Mouse (Mus musculus): ENCODE data around the gene Tdgf1. TPM values are rescaled to one million over a fixed set of nuclear protein-coding genes. Genes with fewer than 3 reads are reported as not detected.

The Tdgf1 gene
- total and polyA plus RNA-seq, 3 experiments: not detected

DNA sequence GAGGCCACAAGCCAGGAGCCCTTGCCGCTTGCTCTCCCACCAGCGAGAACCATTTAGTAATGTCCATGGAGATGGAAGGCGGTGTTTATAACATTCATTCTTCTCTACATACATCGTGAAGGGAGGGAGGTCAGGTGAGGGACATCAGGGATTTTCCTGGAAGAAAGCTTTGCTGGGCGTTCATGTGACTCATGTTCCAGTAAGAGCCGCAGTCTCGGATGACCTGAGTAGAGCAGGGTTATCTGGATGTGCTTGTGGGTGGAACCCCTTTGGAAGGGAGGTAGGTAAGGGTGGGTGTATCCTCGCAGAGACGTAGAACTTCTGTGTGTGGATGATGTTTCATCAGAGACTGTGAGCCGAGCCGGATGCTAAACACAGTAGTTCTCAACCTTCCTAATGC, 5.4 kb upstream of the Tdgf1 start, which contains the start of gene Lrrc2:
Gene Lrrc2, plus strand, starts transcription at position 149 of the 400 bp plus-strand sequence.
- Histone ChIP-seq H3K9ac (ENCODE audit: control insufficient read depth, low read depth, low read length, poor library complexity, severe bottlenecking) (no peak within 1 kb of the TSS), H3K27ac (ENCODE audit: control insufficient read depth, low read depth, low read length) (no peak within 1 kb of the TSS), H3K27me3 (ENCODE audit: control insufficient read depth in 1 of 2, insufficient read depth in 2 of 2, low read length in 2 of 2) (no peaks in the 10 kb centered on the region), H3K4me1 (ENCODE audit: control insufficient read depth in 1 of 2, insufficient read depth in 2 of 2, low read length in 2 of 2) (peaks cover 0 to 7% of the 10 kb centered on the region in 2 experiments; a peak in 2 of 4 replicates), H3K9me3 (replicated peaks; ENCODE audit: insufficient read depth, low read length) (no peaks in the 10 kb centered on the region), H3K36me3 (ENCODE audit: control insufficient read depth in 1 of 2, insufficient read depth in 2 of 2, low read length in 2 of 2) (peaks cover 0 to 2% of the 10 kb centered on the region in 2 experiments; a peak in 1 of 4 replicates), H3K4me3 (ENCODE audit: control insufficient read depth in 1 of 2, insufficient read depth in 1 of 2, low read depth in 2 of 2, low read length in 2 of 2) (no peak within 1 kb of the TSS), H3K79me2 (ENCODE audit: control insufficient read depth, insufficient read depth, low read length, poor library complexity) (no peaks in the 10 kb centered on the region)
- DNase-seq (ENCODE audit: low read depth, low spot score): no peak
- no peak for TF ChIP-seq TBP (IDR thresholded peaks at IDR 0.05; ENCODE audit: low read depth, low read length)
- TF ChIP-seq MAX (IDR thresholded peaks at IDR 0.05; ENCODE audit: low read length): no peak
- no peak for TF ChIP-seq NRF1 (IDR thresholded peaks at IDR 0.05; ENCODE audit: insufficient read depth, low read depth, low read length, poor library complexity, severe bottlenecking)
- no peak for TF ChIP-seq ZC3H11A (IDR thresholded peaks at IDR 0.05; ENCODE audit: low read depth, low read length)

DNA sequence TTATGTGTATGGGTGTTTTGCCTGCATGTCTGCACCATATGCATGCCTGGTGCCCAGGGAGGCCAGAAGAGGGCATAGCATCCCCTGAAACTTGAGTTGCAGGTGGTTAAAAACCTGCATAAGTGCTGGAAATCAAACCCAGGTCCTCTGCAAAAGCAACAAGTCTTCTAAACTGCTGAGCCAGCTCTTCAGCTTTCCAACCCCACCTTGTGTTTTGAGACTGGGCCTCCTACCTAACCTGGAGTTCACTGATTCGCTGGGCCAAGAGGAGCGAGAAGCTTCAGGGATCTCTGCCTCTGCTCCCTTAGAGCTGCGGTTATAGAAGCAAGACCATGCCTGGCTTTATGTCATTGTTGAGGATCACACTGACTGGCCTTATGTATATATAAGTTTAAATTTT, 4.2 kb upstream of the Tdgf1 start:
- no peak for DNase-seq (ENCODE audit: low read depth, low spot score)
- H3K36me3 ChIP-seq (ENCODE audit: control insufficient read depth in 1 of 2, insufficient read depth in 2 of 2, low read length in 2 of 2): peaks cover 0 to 2% of the 10 kb centered on the region in 2 experiments; a peak in 1 of 4 replicates
- H3K27ac ChIP-seq (ENCODE audit: control insufficient read depth, low read depth, low read length): no peak overlapping the region
- H3K4me1 ChIP-seq (ENCODE audit: control insufficient read depth in 1 of 2, insufficient read depth in 2 of 2, low read length in 2 of 2): peaks cover 0 to 7% of the 10 kb centered on the region in 2 experiments; a peak in 2 of 4 replicates
- H3K27me3 ChIP-seq (ENCODE audit: control insufficient read depth in 1 of 2, insufficient read depth in 2 of 2, low read length in 2 of 2): no peaks in the 10 kb centered on the region
- no peak for TF ChIP-seq NRF1 (IDR thresholded peaks at IDR 0.05; ENCODE audit: insufficient read depth, low read depth, low read length, poor library complexity, severe bottlenecking)
- no peak for TF ChIP-seq USF2 (IDR thresholded peaks at IDR 0.05; ENCODE audit: borderline replicate concordance in 1 of 2, insufficient read depth in 1 of 2, low read depth in 1 of 2, low read length in 2 of 2)
- H3K9me3 ChIP-seq (replicated peaks; ENCODE audit: insufficient read depth, low read length): no peaks in the 10 kb centered on the region
- H3K79me2 ChIP-seq (ENCODE audit: control insufficient read depth, insufficient read depth, low read length, poor library complexity): no peaks in the 10 kb centered on the region
- H3K9ac ChIP-seq (ENCODE audit: control insufficient read depth, low read depth, low read length, poor library complexity, severe bottlenecking): no peak overlapping the region
- H3K4me3 ChIP-seq (ENCODE audit: control insufficient read depth in 1 of 2, insufficient read depth in 1 of 2, low read depth in 2 of 2, low read length in 2 of 2): no peak overlapping the region

DNA sequence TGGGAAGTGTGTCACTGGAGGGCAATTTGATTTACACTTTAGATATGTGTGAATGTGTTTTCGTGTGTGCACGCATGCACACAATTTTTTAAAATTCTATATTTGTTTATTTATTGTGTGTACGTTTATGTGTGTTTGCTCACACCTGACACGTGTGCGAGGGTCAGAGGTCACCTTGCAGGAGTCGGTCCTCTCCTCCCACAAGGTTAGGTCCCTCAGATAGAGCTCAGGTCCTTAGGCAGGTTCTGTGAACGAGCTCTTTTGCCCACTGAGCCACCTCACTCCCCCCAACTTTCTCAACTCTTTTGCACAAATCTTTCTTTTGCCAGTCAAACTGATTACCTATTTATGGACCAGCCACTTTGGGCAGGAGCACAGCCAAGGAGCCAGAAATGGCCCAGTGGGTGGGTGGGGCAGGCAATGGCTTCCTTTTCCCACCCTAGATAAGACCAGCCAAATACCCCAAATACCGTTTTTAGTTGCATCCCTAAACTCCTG, 2.9 kb upstream of the Tdgf1 start:
- Histone ChIP-seq H3K27me3 (ENCODE audit: control insufficient read depth in 1 of 2, insufficient read depth in 2 of 2, low read length in 2 of 2) (no peaks in the 10 kb centered on the region), H3K79me2 (ENCODE audit: control insufficient read depth, insufficient read depth, low read length, poor library complexity) (no peaks in the 10 kb centered on the region), H3K4me3 (ENCODE audit: control insufficient read depth in 1 of 2, insufficient read depth in 1 of 2, low read depth in 2 of 2, low read length in 2 of 2) (no peak overlapping the region), H3K27ac (ENCODE audit: control insufficient read depth, low read depth, low read length) (no peak overlapping the region), H3K36me3 (ENCODE audit: control insufficient read depth in 1 of 2, insufficient read depth in 2 of 2, low read length in 2 of 2) (peaks cover 0 to 2% of the 10 kb centered on the region in 2 experiments; a peak in 1 of 4 replicates), H3K9ac (ENCODE audit: control insufficient read depth, low read depth, low read length, poor library complexity, severe bottlenecking) (no peak overlapping the region), H3K9me3 (replicated peaks; ENCODE audit: insufficient read depth, low read length) (no peaks in the 10 kb centered on the region), H3K4me1 (ENCODE audit: control insufficient read depth in 1 of 2, insufficient read depth in 2 of 2, low read length in 2 of 2) (peaks cover 0 to 7% of the 10 kb centered on the region in 2 experiments; a peak in 2 of 4 replicates)
- TF ChIP-seq POLR2AphosphoS5 (IDR thresholded peaks at IDR 0.05; ENCODE audit: borderline replicate concordance, low read depth, low read length) (no peak), E2F4 (IDR thresholded peaks at IDR 0.05; ENCODE audit: borderline replicate concordance, low read depth, low read length) (no peak), USF1 (IDR thresholded peaks at IDR 0.05; ENCODE audit: low read depth, low read length) (no peak)
- no peak for DNase-seq (ENCODE audit: low read depth, low spot score)

All from MEL (cell line).